Mouse (Mus musculus) forebrain, embryonic 14.5 days (tissue): ENCODE measurements at regions not wholly inside any gene's neighbourhood (a gene's known extent, or its start where the extent isn't known, plus 50 kb on each side); places are given as distances from the start of the nearest gene placed in this dataset.

ENCODE experiments used
- ATAC-seq: fragments of 200-750 bp; cut with Nextera tagmentation; 2 replicates; pipeline ENCODE4 v1.8.0; 2017; ENCODE audit warnings: mild to moderate bottlenecking, moderate library complexity
- DNase-seq: peaks from one replicate; pipeline ENCODE4 v3.0.0-alpha.2; 2015; ENCODE audit warnings: low spot score
- H3K27ac ChIP-seq: fragments of 300-500 bp; sonication (generic); 2 replicates; pipeline ENCODE4 v1.5.1; 2014; ENCODE audit warnings: low read depth, mild to moderate bottlenecking, control low read depth, low read length, moderate library complexity
- H3K27me3 ChIP-seq: fragments of 300-500 bp; sonication (generic); replicated peaks from 2 replicates; pipeline ENCODE4 v1.6.1; 2014; ENCODE audit warnings: low read length, control low read depth, mixed read lengths; ENCODE audit not compliant: control insufficient read depth, insufficient read depth
- H3K36me3 ChIP-seq: fragments of 300-500 bp; sonication (generic); 2 replicates; pipeline ENCODE4 v1.6.1; 2014; ENCODE audit warnings: low read length, control low read depth; ENCODE audit not compliant: control insufficient read depth, insufficient read depth
- H3K4me1 ChIP-seq: fragments of 300-500 bp; sonication (generic); 2 replicates; pipeline ENCODE4 v1.6.1; 2014; ENCODE audit warnings: antibody characterized with exemption, low read length, control low read depth; ENCODE audit not compliant: control insufficient read depth, insufficient read depth
- H3K4me2 ChIP-seq: fragments of 300-500 bp; sonication (generic); 2 replicates; pipeline ENCODE4 v1.6.1; 2014; ENCODE audit warnings: mild to moderate bottlenecking, control low read depth, low read length
- H3K4me3 ChIP-seq: fragments of 300-500 bp; sonication (generic); 2 replicates; pipeline ENCODE4 v1.5.1; 2014; ENCODE audit warnings: low read depth, low read length, control low read depth
- H3K9ac ChIP-seq: fragments of 300-500 bp; sonication (generic); 2 replicates; pipeline ENCODE4 v1.6.1; 2014; ENCODE audit warnings: mild to moderate bottlenecking, low read length, control low read depth, moderate library complexity
- H3K9me3 ChIP-seq: fragments of 300-500 bp; sonication (generic); replicated peaks from 2 replicates; pipeline ENCODE4 v1.6.1; 2016; ENCODE audit warnings: low read length, control low read depth, mixed read lengths; ENCODE audit not compliant: control insufficient read depth
- WGBS: fragments of 180-500 bp; shearing (Covaris S2); extraction: QIAGEN DNeasy Blood & Tissue Kit; methylation state at CpG from one replicate; pipeline ENCODE4 v1.1.7; 2014; 5-methylcytosine and 5-hydroxymethylcytosine counted together

DNA sequence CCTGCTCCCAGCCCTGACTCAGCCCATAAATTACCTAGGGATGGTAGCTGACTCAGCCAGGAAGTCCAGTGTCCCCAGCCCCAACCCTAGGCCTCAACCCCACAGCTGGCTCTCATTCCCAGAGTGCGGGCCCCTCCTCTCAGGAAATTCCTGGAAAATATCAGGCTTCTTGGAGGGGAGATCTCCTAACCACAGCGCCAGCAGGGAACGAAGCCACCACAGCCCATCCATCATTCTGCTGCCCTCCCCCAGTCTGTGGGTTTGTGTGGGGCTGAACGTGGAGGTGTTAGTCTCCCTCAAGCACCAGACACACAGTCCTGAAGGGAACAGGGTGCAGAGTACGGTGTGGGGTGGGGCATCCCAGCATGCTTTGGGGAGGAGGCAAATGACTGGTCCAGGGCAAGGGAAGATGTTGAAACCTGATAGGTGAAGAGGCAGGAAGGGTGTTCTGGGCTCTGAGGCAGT, 143.2 kb downstream of the Zfp36l2 start:
- WGBS = 75% methylated on average over 5 of the region's 5 CpGs
- no peak for ATAC-seq
- H3K9me3 ChIP-seq = no peaks in the 10 kb centered on the region
- H3K4me2 ChIP-seq = no peak overlapping the region
- H3K4me1 ChIP-seq = no peaks in the 10 kb centered on the region
- H3K36me3 ChIP-seq = no peaks in the 10 kb centered on the region
- H3K4me3 ChIP-seq = no peak overlapping the region
- no peaks in the 10 kb centered on the region for H3K27me3 ChIP-seq
- no peak for DNase-seq
- H3K27ac ChIP-seq = no peak overlapping the region
- no peak overlapping the region for H3K9ac ChIP-seq

GRCm38 (mm10) chr17:84043102-84043501, 144.6 kb downstream of the Zfp36l2 start:
- Histone ChIP-seq H3K36me3 (no peaks in the 10 kb centered on the region), H3K9me3 (no peaks in the 10 kb centered on the region), H3K27me3 (no peaks in the 10 kb centered on the region), H3K4me1 (no peaks in the 10 kb centered on the region), H3K9ac (no peak overlapping the region), H3K4me3 (no peak overlapping the region), H3K27ac (no peak overlapping the region), H3K4me2 (no peak overlapping the region)
- no peak for ATAC-seq
- DNase-seq = no peak
- 98% methylated on average over 2 of the region's 2 CpGs for WGBS

- Histone ChIP-seq H3K4me1 (no peaks in the 10 kb centered on the region), H3K4me3 (no peak overlapping the region), H3K27me3 (no peaks in the 10 kb centered on the region), H3K4me2 (no peak overlapping the region), H3K36me3 (no peaks in the 10 kb centered on the region), H3K9me3 (no peaks in the 10 kb centered on the region), H3K27ac (no peak overlapping the region), H3K9ac (no peak overlapping the region)
- 87% methylated on average over 10 of the region's 10 CpGs for WGBS
- ATAC-seq (no peak), DNase-seq (no peak)
Measured at GRCm38 (mm10) chr17:84039444-84039843, 148.3 kb downstream of the Zfp36l2 start.

- Histone ChIP-seq H3K9ac (no peak overlapping the region), H3K4me2 (no peak overlapping the region), H3K4me1 (no peaks in the 10 kb centered on the region), H3K4me3 (no peak overlapping the region), H3K27me3 (no peaks in the 10 kb centered on the region), H3K36me3 (no peaks in the 10 kb centered on the region), H3K9me3 (no peaks in the 10 kb centered on the region), H3K27ac (no peak overlapping the region)
- DNase-seq (no peak), ATAC-seq (no peak)
- 81% methylated on average over 11 of the region's 11 CpGs for WGBS
Measured at GRCm38 (mm10) chr17:84037580-84038304, 150.0 kb downstream of the Zfp36l2 start.

- Histone ChIP-seq H3K27ac (no peak overlapping the region), H3K4me1 (no peaks in the 10 kb centered on the region), H3K4me3 (no peak overlapping the region), H3K9me3 (no peaks in the 10 kb centered on the region), H3K27me3 (no peaks in the 10 kb centered on the region), H3K36me3 (no peaks in the 10 kb centered on the region), H3K9ac (no peak overlapping the region), H3K4me2 (no peak overlapping the region)
- DNase-seq (no peak), ATAC-seq (no peak)
- 94% methylated on average over 6 of the region's 6 CpGs for WGBS
Measured at GRCm38 (mm10) chr17:84036056-84036455, 151.7 kb downstream of the Zfp36l2 start.

DNA sequence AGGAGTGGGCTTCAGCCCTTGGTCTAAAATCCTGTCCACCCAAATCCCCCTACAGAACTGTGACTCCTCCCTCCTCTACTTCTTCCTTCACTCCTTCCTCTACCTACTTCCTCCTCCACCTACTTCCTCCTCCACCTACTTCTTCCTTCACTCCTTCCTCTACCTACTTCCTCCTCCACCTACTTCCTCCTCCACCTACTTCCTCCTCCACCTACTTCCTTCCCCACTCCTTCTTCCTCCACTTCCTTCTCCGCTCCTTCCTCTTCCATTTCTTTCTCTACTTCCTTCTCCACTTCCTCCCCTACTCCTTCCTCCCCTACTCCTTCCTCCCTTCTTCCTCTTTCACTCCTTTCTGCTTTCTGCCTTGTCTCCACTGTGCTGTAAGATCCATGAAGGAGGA, 152.9 kb downstream of the Zfp36l2 start:
- no peaks in the 10 kb centered on the region for H3K27me3 ChIP-seq
- no peaks in the 10 kb centered on the region for H3K36me3 ChIP-seq
- no peak for ATAC-seq
- no peaks in the 10 kb centered on the region for H3K4me1 ChIP-seq
- WGBS = 100% methylated on average over 1 of the region's 1 CpGs
- H3K9me3 ChIP-seq = no peaks in the 10 kb centered on the region
- H3K27ac ChIP-seq = no peak overlapping the region
- no peak overlapping the region for H3K4me2 ChIP-seq
- no peak overlapping the region for H3K4me3 ChIP-seq
- DNase-seq = no peak
- no peak overlapping the region for H3K9ac ChIP-seq

DNA sequence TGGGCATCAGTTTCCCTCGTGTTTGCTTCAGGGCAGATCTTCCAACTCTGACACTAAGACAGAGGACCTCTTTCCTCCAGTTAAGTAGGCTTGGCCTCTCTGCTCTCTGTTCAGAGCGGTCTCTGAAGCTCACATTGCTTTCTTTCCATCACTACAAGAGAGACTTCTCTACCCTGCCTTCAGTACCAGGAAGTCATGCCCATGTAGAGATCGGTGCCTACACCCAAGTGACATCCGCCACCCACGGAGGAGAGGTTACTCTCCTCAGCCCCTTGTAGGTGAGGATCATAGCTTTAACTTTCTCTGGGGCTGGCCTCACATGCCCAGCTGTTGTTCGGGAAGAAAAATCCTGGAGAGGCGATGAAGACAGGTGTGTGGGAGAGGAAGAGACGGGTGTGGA, 155.3 kb downstream of the Zfp36l2 start:
- Histone ChIP-seq H3K4me2 (no peak overlapping the region), H3K27me3 (no peaks in the 10 kb centered on the region), H3K4me3 (no peak overlapping the region), H3K9me3 (no peaks in the 10 kb centered on the region), H3K4me1 (no peaks in the 10 kb centered on the region), H3K27ac (no peak overlapping the region), H3K9ac (no peak overlapping the region), H3K36me3 (no peaks in the 10 kb centered on the region)
- 96% methylated on average over 8 of the region's 8 CpGs for WGBS
- no peak for ATAC-seq
- DNase-seq = no peak

- Histone ChIP-seq H3K36me3 (no peaks in the 10 kb centered on the region), H3K9ac (no peak overlapping the region), H3K27ac (no peak overlapping the region), H3K4me3 (no peak overlapping the region), H3K4me2 (no peak overlapping the region), H3K4me1 (no peaks in the 10 kb centered on the region), H3K9me3 (no peaks in the 10 kb centered on the region), H3K27me3 (no peaks in the 10 kb centered on the region)
- ATAC-seq (no peak), DNase-seq (no peak)
- WGBS = 89% methylated on average over 4 of the region's 4 CpGs
Measured at GRCm38 (mm10) chr17:84031833-84032232, 155.9 kb downstream of the Zfp36l2 start.

- ATAC-seq (no peak), DNase-seq (no peak)
- no peak overlapping the region for H3K4me3 ChIP-seq
- H3K4me2 ChIP-seq = no peak overlapping the region
- H3K36me3 ChIP-seq = no peaks in the 10 kb centered on the region
- no peaks in the 10 kb centered on the region for H3K9me3 ChIP-seq
- H3K27me3 ChIP-seq = no peaks in the 10 kb centered on the region
- no peak overlapping the region for H3K27ac ChIP-seq
- 90% methylated on average over 6 of the region's 6 CpGs for WGBS
- no peaks in the 10 kb centered on the region for H3K4me1 ChIP-seq
- no peak overlapping the region for H3K9ac ChIP-seq
Measured at GRCm38 (mm10) chr17:84031381-84031780, 156.4 kb downstream of the Zfp36l2 start.
